Mouse (Mus musculus) small intestine, adult 2 months (tissue): ENCODE data around the gene Flot2.

Experiments
- CTCF ChIP-seq: fragments of 200-500 bp; IDR thresholded peaks from 2 replicates; pipeline ENCODE4 v1.5.1; 2012; ENCODE audit warnings: low read depth, mild to moderate bottlenecking, control low read depth, inconsistent platforms, low read length, moderate library complexity, mixed read lengths; ENCODE audit not compliant: insufficient replicate concordance, insufficient read length; ENCODE audit errors: extremely low read depth
- POLR2A ChIP-seq: fragments of 200-500 bp; IDR thresholded peaks from 2 replicates; pipeline ENCODE4 v1.6.1; 2012; ENCODE audit warnings: low read depth, mild to moderate bottlenecking, control low read depth, inconsistent platforms, low read length, moderate library complexity

DNA sequence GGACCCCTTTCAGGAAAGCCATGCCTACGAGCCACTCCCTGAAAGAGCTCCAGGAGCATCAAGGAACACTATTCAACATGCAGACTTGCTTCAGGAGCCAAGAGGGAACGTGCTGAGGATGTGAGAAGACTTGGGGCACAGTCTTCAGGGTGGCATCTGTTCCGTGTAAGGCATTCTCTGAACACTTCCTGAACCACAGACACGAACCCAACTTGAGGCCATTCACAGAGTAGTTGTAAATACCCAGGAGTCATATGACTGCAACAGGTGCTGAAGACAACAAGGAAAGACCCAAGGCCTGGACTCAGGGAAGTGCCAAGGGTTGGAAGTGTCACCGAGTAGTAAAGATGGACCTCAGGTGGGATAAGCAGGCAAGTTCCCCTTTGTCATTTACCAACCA lies 29.8 kb downstream of the Flot2 start:
- no peak for TF ChIP-seq CTCF
- no peak for TF ChIP-seq POLR2A
